Mouse (Mus musculus) embryonic facial prominence, embryonic 13.5 days (tissue): ENCODE results near the gene Wdr18. TPM values are rescaled to one million over a fixed set of nuclear protein-coding genes. Genes with fewer than 3 reads are reported as not detected.

Experiments used
- polyA plus RNA-seq: library from polyadenylated mRNA; unstranded; fragments of >200 nt; fragmentation: Nextera tagmentation; extraction: Ambion mirVana; gene quantifications from 2 replicates; pipeline ENCODE4 v1.2.1, GENCODE M21; 2015

Wdr18 gene
- polyA plus RNA-seq, 1 experiment from 2014 or later, result 106 TPM

Other genes starting within 250 kb of the Wdr18 start
- 0.10 and 0.12 TPM in 2 replicates for gene Hcn2, start 243.5 kb upstream of the Wdr18 start, polyA plus RNA-seq
- 42.8 and 50.9 TPM in 2 replicates for gene Polrmt, start 213.6 kb upstream of the Wdr18 start, polyA plus RNA-seq
- 0.54 and 0.80 TPM in 2 replicates for gene Fgf22, start 205.1 kb upstream of the Wdr18 start, polyA plus RNA-seq
- gene Rnf126, start 193.2 kb upstream of the Wdr18 start, polyA plus RNA-seq, result 79.2 and 96.5 TPM in 2 replicates
- 7.5 and 8.3 TPM in 2 replicates for gene Fstl3, start 182.9 kb upstream of the Wdr18 start, polyA plus RNA-seq
- not detected in 2 replicates for gene Prss57, start 169.2 kb upstream of the Wdr18 start, polyA plus RNA-seq
- 105 and 112 TPM in 2 replicates for gene Palm, start 166.6 kb upstream of the Wdr18 start, polyA plus RNA-seq
- gene Misp, start 139.2 kb upstream of the Wdr18 start, polyA plus RNA-seq, result 2.5 and 5.2 TPM in 2 replicates
- 386 and 390 TPM in 2 replicates for gene Ptbp1, start 105.7 kb upstream of the Wdr18 start, polyA plus RNA-seq
- gene Prtn3, start 85.7 kb upstream of the Wdr18 start, polyA plus RNA-seq, result 7.3 and 8.5 TPM in 2 replicates
- gene Plppr3, start 85.5 kb upstream of the Wdr18 start, polyA plus RNA-seq, result 126 and 138 TPM in 2 replicates
- gene Elane, start 73.9 kb upstream of the Wdr18 start, polyA plus RNA-seq, result 1.9 TPM in 1 of 2 replicates, not detected in the other
- not detected in 2 replicates for gene Cfd, start 69.3 kb upstream of the Wdr18 start, polyA plus RNA-seq
- 47.6 and 49.3 TPM in 2 replicates for gene Med16, start 51.2 kb upstream of the Wdr18 start, polyA plus RNA-seq
- 8.1 and 29.9 TPM in 2 replicates for gene Gm26602, start 49.3 kb upstream of the Wdr18 start, polyA plus RNA-seq
- gene Kiss1r, start 43.2 kb upstream of the Wdr18 start, polyA plus RNA-seq, result 0.98 and 1.3 TPM in 2 replicates
- 190 and 206 TPM in 2 replicates for gene R3hdm4, start 38.9 kb upstream of the Wdr18 start, polyA plus RNA-seq
- 5.3 and 6.9 TPM in 2 replicates for gene Arid3a, start 33.1 kb upstream of the Wdr18 start, polyA plus RNA-seq
- gene Grin3b, start 10.6 kb downstream of the Wdr18 start, polyA plus RNA-seq, result 0.52 and 0.83 TPM in 2 replicates
- gene Tmem259, start 24.2 kb downstream of the Wdr18 start, polyA plus RNA-seq, result 15.4 and 17.0 TPM in 2 replicates
- gene Cnn2, start 28.4 kb downstream of the Wdr18 start, polyA plus RNA-seq, result 298 and 319 TPM in 2 replicates
- gene Abca7, start 36.3 kb downstream of the Wdr18 start, polyA plus RNA-seq, result 2.2 and 2.6 TPM in 2 replicates
- 3.9 and 4.6 TPM in 2 replicates for gene Arhgap45, start 56.5 kb downstream of the Wdr18 start, polyA plus RNA-seq
- 247 and 265 TPM in 2 replicates for gene Polr2e, start 79.6 kb downstream of the Wdr18 start, polyA plus RNA-seq
- 445 and 488 TPM in 2 replicates for gene Gpx4, start 87.0 kb downstream of the Wdr18 start, polyA plus RNA-seq
- gene Sbno2, start 145.4 kb downstream of the Wdr18 start, polyA plus RNA-seq, result 15.8 and 16.1 TPM in 2 replicates
- gene Stk11, start 155.7 kb downstream of the Wdr18 start, polyA plus RNA-seq, result 18.5 and 19.0 TPM in 2 replicates
- gene Atp5d, start 178.5 kb downstream of the Wdr18 start, polyA plus RNA-seq, result 491 and 513 TPM in 2 replicates
- 6.8 and 9.8 TPM in 2 replicates for gene Cbarp, start 180.7 kb downstream of the Wdr18 start, polyA plus RNA-seq
- 21.2 and 25.7 TPM in 2 replicates for gene Midn, start 188.1 kb downstream of the Wdr18 start, polyA plus RNA-seq
- 142 and 162 TPM in 2 replicates for gene Cirbp, start 205.8 kb downstream of the Wdr18 start, polyA plus RNA-seq
- gene 1600002K03Rik, start 212.8 kb downstream of the Wdr18 start, polyA plus RNA-seq, result 11.0 and 11.6 TPM in 2 replicates
- 26.8 and 38.8 TPM in 2 replicates for gene Efna2, start 219.3 kb downstream of the Wdr18 start, polyA plus RNA-seq